Mouse (Mus musculus) large intestine, adult 2 months (tissue): ENCODE results near the gene Rsbn1. TPM values are rescaled to one million over a fixed set of nuclear protein-coding genes. Genes with fewer than 3 reads are reported as not detected.

ENCODE experiments used
- polyA plus RNA-seq: library from polyadenylated mRNA; depleted of rRNA; stranded (reverse); fragments of >200 nt; gene quantifications from 2 replicates; pipeline ENCODE4 v1.2.3, GENCODE M21; 2012; rRNA removed

Gene Rsbn1
- polyA plus RNA-seq, 1 experiment: 1.1 TPM

Other genes with a start within 250 kb of the Rsbn1 start
- 6.3 and 7.0 TPM in 2 replicates for gene Olfml3, start 176.1 kb upstream of the Rsbn1 start, polyA plus RNA-seq
- not detected in 2 replicates for gene Gm10964, start 174.8 kb upstream of the Rsbn1 start, polyA plus RNA-seq
- gene Hipk1, start 122.6 kb upstream of the Rsbn1 start, polyA plus RNA-seq: 28.8 and 52.0 TPM in 2 replicates
- 7.1 and 12.0 TPM in 2 replicates for gene Dclre1b, start 104.7 kb upstream of the Rsbn1 start, polyA plus RNA-seq
- 14.3 and 15.0 TPM in 2 replicates for gene Ap4b1, start 104.6 kb upstream of the Rsbn1 start, polyA plus RNA-seq
- 0.14 TPM in 1 of 2 replicates, not detected in the other for gene Gm43064, start 104.5 kb upstream of the Rsbn1 start, polyA plus RNA-seq
- 109 and 159 TPM in 2 replicates for gene Bcl2l15, start 81.5 kb upstream of the Rsbn1 start, polyA plus RNA-seq
- gene Ptpn22, start 54.3 kb upstream of the Rsbn1 start, polyA plus RNA-seq: 9.6 and 15.2 TPM in 2 replicates
- gene Phtf1, start 54.0 kb downstream of the Rsbn1 start, polyA plus RNA-seq: 2.6 and 2.7 TPM in 2 replicates